ENCODE assay signal across 16 mouse cellular contexts in genomic region chr12:105917388-105917963, GRCm38 (mm10).
DNase-seq lines count a peak whose midpoint lies in the region; ATAC-seq and TF ChIP-seq lines count a peak whose summit lies in the region.
"Had no signal": no experiment of that assay in that cellular context is flagged by ENCODE, and none has a peak within 500 bp of the region (broad histone marks: within the 10 kb centered on the region; RNA-seq: fewer than 3 reads in every experiment).

No protein-coding gene starts in this region.

- no peaks in the 10 kb centered on the region for H3K9me3 ChIP-seq in neural tube, embryonic 14.5 days (ENCODE audit: control insufficient read depth, low read length)
- H3K9me3 ChIP-seq in liver, embryonic 11.5 days (ENCODE audit: control insufficient read depth, low read length) = no peaks in the 10 kb centered on the region
- H3K9me3 ChIP-seq: heart, embryonic 15.5 days; kidney, embryonic 15.5 days; liver, embryonic 12.5 days; lung, embryonic 15.5 days had no signal

- ATAC-seq in common myeloid progenitor, adult 5-6 weeks (replicated peaks; ENCODE audit: low read depth, poor library complexity, severe bottlenecking) = peak; percentile 85
- ATAC-seq in granulocyte monocyte progenitor cell, adult 5-6 weeks (replicated peaks; ENCODE audit: poor library complexity, severe bottlenecking) = peak; percentile 71
- peak; percentile 49; the same call in 1 of the 2 replicates for ATAC-seq in neural tube, embryonic 14.5 days (ENCODE audit: low read depth)
- no peak for ATAC-seq in liver, embryonic 11.5 days (replicated peaks; ENCODE audit: low FRiP score)
- ATAC-seq: inflammation-experienced regulatory T-cells, adult 6 months; liver, embryonic 12.5 days had no signal

- DNase-seq in layer of hippocampus, adult 2 months (ENCODE audit: low spot score in 2 of 2) = peak; percentile 47 to 79
- DNase-seq in layer of hippocampus, postnatal 25 days (ENCODE audit: extremely low spot score in 1 of 2, low spot score in 1 of 2) = no peak
- no peak for DNase-seq in liver, embryonic 11.5 days (ENCODE audit: low spot score)
- DNase-seq in cerebellum, adult 18-20 months = no peak
- DNase-seq: adrenal gland, adult 8-10 months; cerebellum, postnatal 10 days; left cerebral cortex, postnatal 4 days; right cerebral cortex, postnatal 25 days had no signal

- H3K27ac ChIP-seq in layer of hippocampus, adult 2 months = peak overlapping the region; percentile 81
- 0 out of 2 replicates have a peak overlapping the region, but pooled peaks have one; percentile 28 for H3K27ac ChIP-seq in neural tube, embryonic 14.5 days (ENCODE audit: low read depth, low read length)
- H3K27ac ChIP-seq in liver, embryonic 11.5 days (ENCODE audit: low read depth, low read length) = no peak overlapping the region
- H3K27ac ChIP-seq: heart, embryonic 15.5 days; kidney, embryonic 15.5 days; liver, embryonic 12.5 days; lung, embryonic 15.5 days had no signal

- H3K36me3 ChIP-seq in neural tube, embryonic 14.5 days (ENCODE audit: control insufficient read depth, insufficient read depth, low read length) = no peaks in the 10 kb centered on the region
- H3K36me3 ChIP-seq in liver, embryonic 11.5 days (ENCODE audit: control insufficient read depth, insufficient read depth, low read length) = no peaks in the 10 kb centered on the region
- H3K36me3 ChIP-seq: heart, embryonic 15.5 days; kidney, embryonic 15.5 days; liver, embryonic 12.5 days; lung, embryonic 15.5 days had no signal

- H3K9ac ChIP-seq in neural tube, embryonic 14.5 days (replicated peaks; ENCODE audit: low read depth, low read length) = no peak overlapping the region
- H3K9ac ChIP-seq in liver, embryonic 11.5 days (ENCODE audit: low read depth, low read length) = no peak overlapping the region
- H3K9ac ChIP-seq: heart, embryonic 15.5 days; kidney, embryonic 15.5 days; liver, embryonic 12.5 days; lung, embryonic 15.5 days had no signal

- 39% methylated on average over 10 of the region's 10 CpGs for WGBS in neural tube, embryonic 14.5 days
- WGBS in liver, embryonic 11.5 days = 87% methylated on average over 10 of the region's 10 CpGs

- 0 out of 2 replicates have a peak, but pooled peaks cover 2% of the 10 kb centered on the region for H3K4me1 ChIP-seq in neural tube, embryonic 14.5 days (ENCODE audit: control insufficient read depth, insufficient read depth, low read length)
- H3K4me1 ChIP-seq in liver, embryonic 11.5 days (replicated peaks; ENCODE audit: control insufficient read depth, insufficient read depth, low read length) = no peaks in the 10 kb centered on the region
- H3K4me1 ChIP-seq: heart, embryonic 15.5 days; kidney, embryonic 15.5 days; liver, embryonic 12.5 days; lung, embryonic 15.5 days had no signal

- H3K27me3 ChIP-seq in neural tube, embryonic 14.5 days (ENCODE audit: control insufficient read depth, insufficient read depth, low read length) = no peaks in the 10 kb centered on the region
- H3K27me3 ChIP-seq in liver, embryonic 11.5 days (replicated peaks; ENCODE audit: control insufficient read depth, insufficient read depth, low read length) = no peaks in the 10 kb centered on the region
- H3K27me3 ChIP-seq: heart, embryonic 15.5 days; kidney, embryonic 15.5 days; liver, embryonic 12.5 days; lung, embryonic 15.5 days had no signal

- no peak overlapping the region for H3K4me2 ChIP-seq in neural tube, embryonic 14.5 days (ENCODE audit: low read depth, low read length)
- no peak overlapping the region for H3K4me2 ChIP-seq in liver, embryonic 11.5 days
- H3K4me2 ChIP-seq: heart, embryonic 15.5 days; kidney, embryonic 15.5 days; liver, embryonic 12.5 days; lung, embryonic 15.5 days had no signal

- H3K4me3 ChIP-seq in layer of hippocampus, adult 2 months = no peak overlapping the region
- H3K4me3 ChIP-seq in neural tube, embryonic 14.5 days (ENCODE audit: low read depth, low read length) = no peak overlapping the region
- no peak overlapping the region for H3K4me3 ChIP-seq in liver, embryonic 11.5 days (ENCODE audit: low read depth, low read length)
- H3K4me3 ChIP-seq: heart, embryonic 15.5 days; kidney, embryonic 15.5 days; liver, embryonic 12.5 days; lung, embryonic 15.5 days had no signal

- no peak for TF ChIP-seq CTCF in layer of hippocampus, adult 2 months (conservative IDR thresholded peaks at IDR 0.05)

Comparison
In these comparisons a context has a peak if more than half of its experiments do, and no peak if none do; other contexts are left out.
1. DNase-seq: peak in layer of hippocampus, adult 2 months (2 of 2); none in layer of hippocampus, postnatal 25 days (0 of 2), liver, embryonic 11.5 days (single experiment) and cerebellum, adult 18-20 months (0 of 2).